Mouse (Mus musculus) adrenal gland (tissue): ENCODE data around the gene Kif4.

ENCODE experiments used
- intact Hi-C: fragments of 180-260 bp; cut with DNase I; formaldehyde crosslinking; loops from one replicate; pipeline ENCODE4 v1.15.1; 2025

Kif4 gene

DNA sequence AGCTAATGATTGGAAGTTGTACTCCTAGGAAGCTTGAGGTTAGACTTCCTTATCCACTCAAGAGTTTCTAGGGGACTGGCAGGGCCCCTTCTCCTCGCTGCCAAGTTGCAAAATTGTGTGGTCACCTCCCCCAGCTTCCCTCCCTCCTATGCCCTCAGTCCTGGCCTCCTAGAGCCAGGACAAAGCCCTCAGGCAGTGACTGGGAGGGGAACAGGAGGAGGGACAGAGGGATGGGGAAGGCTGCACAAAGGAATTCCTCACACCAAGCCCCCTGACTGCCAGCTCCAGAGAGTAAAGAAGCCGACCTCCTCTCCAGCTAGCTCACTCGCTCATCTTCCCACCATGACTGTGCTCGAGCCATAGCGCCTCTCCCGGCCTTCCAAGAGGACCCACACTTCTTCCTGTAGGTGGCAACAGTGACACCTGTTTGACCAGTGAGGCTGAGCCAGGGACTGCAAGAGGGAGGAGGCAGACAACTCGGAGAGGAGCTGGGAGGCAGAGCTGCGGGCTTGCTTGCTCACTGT is 104.2 kb downstream of the Kif4 start, which contains the start of gene Gdpd2:
TSS of gene Gdpd2 (plus strand) at position 209 of the 524 bp plus-strand sequence.
- intact Hi-C loops: loop anchor here (10.0 kb wide), 1 partner anchor 75 kb away; no protein-coding TSS in a partner anchor

DNA sequence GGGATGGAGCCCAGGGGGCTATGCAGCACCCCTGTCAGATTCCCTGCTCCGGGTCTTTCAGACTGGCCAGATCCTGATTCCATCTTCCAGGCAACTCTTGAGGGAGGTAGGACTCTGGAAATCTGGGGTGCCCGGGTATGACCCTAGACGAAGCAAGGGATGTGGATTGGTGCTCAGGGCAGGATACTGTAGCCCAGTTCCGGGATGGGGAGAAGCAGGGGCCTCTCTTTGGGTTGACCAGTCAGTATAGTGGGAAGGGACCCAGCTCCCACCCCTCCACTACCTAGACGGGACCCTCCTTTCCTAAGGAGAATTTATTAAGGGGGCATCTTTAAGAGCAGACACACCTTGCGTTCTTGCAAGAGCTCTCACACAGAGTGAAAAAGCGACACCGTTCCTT is 104.7 kb downstream of the Kif4 start:
- intact Hi-C loops: loop anchor here (10.0 kb wide), 1 partner anchor 75 kb away; no protein-coding TSS in a partner anchor

DNA sequence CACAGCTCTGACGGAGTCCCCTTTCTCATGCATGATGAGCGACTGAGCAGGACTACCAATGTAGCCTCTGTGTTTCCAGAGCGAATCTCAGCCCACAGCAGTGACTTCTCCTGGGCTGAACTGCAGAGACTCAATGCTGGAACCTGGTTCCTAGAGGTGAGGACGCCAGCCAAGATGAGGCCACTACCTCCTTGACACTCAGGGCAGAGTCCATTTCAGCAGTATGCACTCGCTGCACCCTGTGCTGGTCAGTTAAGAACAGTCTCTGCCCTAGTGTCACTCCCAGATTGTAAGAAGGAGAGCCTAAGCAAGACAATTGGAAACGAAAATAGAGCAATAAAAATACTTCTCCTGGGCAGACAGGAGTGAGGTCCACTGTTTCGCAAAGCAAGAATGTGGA is 108.8 kb downstream of the Kif4 start:
- intact Hi-C loops: loop anchor here (10.0 kb wide), 1 partner anchor 80 kb away; no protein-coding TSS in a partner anchor

DNA sequence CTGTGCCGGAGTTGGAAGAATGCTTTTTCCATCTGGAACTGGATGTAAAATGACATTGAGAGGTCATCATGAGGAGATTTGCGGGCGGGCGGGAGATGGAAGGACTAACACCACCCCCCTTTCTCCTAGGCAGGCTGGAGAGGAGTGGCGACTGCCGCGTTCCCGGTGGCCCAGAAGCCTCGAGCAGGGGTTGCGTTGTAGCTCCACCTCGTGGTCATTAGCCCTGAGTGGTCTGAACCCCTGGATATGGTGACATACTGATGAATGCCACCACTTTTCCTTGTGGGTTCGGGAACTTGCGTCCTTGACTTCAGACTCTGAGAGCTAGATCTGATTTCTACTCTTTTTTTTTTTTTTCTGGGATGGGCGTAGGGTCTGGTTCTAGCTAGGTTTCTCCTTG is 113.4 kb downstream of the Kif4 start:
- intact Hi-C loops: loop anchor here (10.0 kb wide), 1 partner anchor 84 kb away; no protein-coding TSS in a partner anchor

DNA sequence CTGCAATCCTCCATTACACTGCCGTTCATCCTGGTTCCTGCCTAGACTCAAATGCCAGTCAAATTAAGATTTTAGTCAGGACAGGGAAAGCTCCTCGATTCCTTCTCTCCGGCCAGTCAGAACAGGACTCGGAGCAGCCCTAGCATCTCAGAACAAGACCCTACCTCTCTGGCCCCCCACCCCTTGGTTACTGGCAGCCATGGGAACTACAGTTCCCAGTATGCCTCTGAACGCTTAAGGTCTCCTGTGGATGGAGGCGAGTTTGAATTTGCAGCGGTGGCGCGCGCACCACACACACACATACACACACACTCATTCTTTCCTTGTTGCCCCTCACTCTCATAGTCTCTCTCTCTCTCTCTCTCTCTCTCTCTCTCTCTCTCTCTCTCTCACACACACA is 113.9 kb downstream of the Kif4 start:
- intact Hi-C loops: loop anchor here (10.0 kb wide), 1 partner anchor 85 kb away; no protein-coding TSS in a partner anchor

DNA sequence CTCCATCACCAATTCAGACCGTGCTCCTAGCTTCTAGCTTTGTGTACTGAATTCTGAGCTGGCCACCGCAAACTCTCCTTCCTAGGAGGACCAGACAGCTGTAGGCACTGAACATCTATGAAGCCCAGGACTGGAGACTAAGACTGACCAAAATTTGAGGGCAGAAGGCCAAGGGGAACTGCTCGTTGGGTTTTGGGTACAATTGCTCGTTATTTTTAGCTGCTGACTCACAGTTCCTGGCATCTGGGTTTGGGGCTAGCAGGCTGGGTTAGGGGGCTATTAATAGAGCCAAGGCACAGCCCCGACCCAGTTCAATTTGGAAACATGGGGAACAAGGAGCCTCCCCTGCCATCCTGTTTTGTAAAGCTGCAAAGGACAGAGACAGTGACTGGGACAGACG is 115.2 kb downstream of the Kif4 start:
- intact Hi-C loops: no loop called here

DNA sequence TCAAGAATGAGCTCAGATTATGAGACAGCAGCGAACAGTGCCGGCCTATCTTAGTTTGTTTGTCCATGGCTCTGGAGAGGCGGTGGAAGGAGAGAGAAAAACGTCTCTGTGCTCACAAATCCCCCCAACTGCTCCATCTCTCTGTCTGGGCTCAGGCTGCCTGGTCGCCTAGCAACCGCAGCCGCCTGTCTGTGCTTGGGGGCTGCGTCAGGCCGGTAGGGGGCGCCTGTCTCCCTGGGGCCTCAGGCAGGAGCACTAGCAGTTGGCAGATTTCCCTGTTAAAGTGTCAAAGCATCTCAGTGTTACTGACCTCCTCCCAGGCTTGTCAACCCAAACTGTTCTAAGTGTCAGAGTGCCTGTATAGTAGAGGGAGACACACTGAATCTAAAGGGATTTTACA is 116.4 kb downstream of the Kif4 start:
- intact Hi-C loops: no loop called here

DNA sequence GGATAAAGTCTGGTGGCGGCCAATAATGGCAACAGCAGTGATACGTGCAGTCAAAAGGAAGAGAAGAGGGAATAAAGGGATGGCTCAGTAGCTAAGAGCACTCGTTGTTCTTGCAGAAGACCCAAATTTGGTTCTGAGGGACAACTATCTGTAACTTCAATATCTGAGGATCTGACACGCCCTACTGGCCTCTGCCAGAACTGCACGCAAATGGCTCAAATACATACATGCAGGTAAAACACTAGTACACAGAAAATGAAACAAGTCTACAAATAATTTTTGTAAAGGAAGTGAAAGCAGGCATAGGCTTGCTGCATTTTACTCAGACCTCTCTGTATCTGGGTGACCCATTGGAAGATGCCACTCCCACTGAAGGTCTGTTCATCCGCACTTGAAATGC is 140.3 kb downstream of the Kif4 start:
- intact Hi-C loops: no loop called here

DNA sequence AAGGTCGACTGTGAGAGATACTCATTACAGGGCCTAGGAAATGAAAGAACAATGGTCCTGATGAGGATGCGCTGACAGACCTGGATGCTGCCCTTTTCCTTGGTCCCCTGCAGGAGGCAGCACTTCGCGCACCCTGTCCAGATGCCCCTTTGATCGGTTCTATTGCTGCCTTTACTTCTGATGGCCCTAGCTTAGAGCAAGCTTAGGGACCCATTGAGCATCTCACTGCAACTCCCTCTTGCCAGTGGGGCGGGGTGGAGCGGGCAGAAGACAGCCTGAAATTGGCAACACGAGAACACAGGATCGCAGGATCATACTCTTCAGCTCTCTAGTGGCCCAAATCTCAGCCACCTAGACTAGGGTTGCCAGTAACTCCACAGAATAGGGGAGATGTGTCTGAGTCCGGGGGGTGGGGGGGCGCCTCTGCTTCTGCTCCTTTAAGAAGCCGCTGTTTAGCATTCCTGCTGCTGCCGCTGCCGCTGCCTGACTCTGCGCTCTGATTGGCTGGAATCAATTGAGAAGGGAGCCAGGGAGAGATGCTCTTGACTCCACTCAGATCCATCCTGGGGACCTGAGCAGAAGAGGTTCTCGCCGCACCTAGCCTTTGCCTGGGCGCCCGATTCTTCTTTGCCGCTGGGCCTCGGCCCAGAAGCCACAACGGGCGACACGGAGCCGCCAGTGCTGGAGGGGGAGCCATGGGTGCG is 141.8 kb downstream of the Kif4 start, which contains the start of gene Dlg3:
TSS of gene Dlg3 (plus strand) at position 542 of the 704 bp plus-strand sequence.
- intact Hi-C loops: no loop called here

DNA sequence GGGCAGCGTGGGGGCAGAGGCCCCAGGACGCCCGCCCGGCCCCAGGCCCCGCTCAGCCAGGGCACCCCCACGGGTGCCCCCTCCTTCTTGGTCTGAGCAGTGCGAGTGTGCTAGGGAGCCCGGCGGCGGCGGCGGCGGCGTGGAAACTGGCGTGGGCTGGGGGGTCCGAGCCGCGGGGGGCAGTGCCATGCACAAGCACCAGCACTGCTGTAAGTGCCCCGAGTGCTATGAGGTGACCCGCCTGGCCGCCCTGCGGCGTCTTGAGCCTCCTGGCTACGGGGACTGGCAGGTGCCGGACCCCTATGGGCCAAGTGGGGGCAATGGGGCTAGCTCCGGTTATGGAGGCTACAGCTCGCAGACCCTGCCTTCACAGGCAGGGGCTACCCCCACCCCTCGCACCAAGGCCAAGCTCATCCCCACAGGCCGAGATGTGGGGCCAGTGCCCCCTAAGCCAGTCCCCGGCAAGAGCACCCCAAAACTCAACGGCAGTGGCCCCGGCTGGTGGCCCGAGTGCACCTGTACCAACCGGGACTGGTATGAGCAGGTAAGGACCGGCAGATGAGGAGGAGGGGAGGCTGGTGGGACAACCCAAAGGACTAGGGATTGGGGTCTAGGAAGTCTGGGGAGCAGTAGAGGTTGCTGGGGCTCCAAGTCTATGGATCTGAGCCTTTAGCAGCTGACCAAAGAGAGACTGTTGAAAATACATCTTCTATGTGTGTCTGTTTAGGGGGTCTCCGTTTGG is 142.5 kb downstream of the Kif4 start:
- intact Hi-C loops: no loop called here

DNA sequence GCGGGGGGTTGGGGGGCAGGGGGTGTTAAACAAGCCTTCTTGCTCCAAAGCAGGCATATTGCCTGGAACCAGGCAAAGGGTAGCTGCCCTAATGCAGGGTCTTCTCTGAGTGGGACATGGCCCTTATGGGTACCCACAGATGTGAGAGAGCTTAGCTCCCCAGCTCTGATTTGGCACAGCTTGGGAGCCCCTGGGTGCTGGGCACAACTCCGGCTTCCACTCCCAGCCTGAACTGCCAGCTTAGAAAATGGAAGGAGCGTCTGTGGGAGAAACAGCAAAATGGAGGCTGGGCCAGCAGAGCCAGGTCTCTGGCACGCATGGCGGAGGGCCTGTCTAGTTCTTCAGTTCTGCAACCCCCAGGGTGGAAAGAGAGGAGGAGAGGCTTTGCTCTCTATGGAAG is 143.7 kb downstream of the Kif4 start:
- intact Hi-C loops: no loop called here

DNA sequence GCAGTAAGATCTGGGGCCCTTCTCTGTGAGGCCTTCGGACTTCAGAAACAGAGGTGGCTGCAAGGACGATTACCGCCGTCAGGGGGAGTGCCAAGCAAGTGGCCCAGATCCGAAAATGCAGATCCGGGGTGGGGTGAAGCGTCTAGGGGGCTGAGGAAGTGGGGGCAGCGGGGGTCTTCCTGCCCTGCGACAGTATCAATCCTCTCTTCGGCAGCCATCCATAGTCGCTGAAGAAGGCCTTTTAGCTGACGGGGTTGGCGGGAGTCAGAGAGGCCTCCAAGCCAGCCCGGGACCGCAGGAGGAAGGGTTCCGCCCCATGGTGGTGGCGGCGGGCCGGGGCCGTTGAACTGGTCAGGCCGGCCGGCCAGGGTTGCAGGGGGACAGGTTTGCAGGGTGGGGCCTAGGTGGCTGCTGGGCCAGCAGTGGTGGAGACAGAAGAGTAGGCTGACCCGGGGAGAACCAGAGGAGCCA is 148.8 kb downstream of the Kif4 start:
- intact Hi-C loops: loop anchor here (10.0 kb wide), 3 partner anchors 110 to 350 kb away; no protein-coding TSS in a partner anchor

DNA sequence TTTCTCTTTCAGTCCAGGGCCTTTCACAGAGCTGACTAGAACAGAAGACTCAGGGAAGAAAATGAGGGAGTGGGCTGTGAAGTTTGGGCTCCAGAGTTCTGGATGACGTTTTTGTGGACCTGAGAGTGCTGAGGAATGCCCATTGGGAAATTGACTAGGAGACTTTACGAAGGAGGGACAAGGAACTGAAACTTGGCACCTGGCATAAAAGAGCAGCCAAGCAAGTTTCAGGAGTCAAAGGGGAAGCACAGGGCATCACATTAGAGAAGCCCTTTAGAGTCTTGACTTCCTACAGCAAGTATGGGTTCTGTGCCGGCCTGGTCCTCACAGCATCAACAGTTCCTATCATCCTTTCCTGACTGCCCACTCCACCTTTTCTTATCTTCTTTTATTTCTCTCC is 149.9 kb downstream of the Kif4 start:
- intact Hi-C loops: loop anchor here (10.0 kb wide), 3 partner anchors 109 to 349 kb away; no protein-coding TSS in a partner anchor

DNA sequence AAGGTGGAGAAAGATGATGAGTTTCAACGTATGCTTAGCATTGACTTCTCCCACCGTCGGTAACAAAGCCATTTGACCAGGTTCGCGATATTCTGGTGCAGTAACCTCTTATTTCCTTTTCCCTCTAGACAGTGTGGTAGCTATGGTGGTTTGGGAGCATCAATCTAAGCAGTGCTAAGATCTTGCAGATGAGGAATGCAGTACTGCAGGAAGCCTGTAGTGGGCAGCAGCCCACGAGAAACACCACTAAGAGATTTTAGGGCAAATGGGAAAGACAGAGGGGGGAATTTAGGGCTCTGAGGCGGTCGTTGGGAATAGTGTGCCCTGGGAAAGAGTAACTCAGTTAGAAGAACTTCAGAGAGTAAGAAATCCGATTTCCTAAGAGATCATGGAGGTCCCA is 151.0 kb downstream of the Kif4 start:
- intact Hi-C loops: loop anchor here (10.0 kb wide), 3 partner anchors 108 to 348 kb away; no protein-coding TSS in a partner anchor
